Mouse (Mus musculus): ENCODE measurements around the gene 4931409K22Rik.

DNA sequence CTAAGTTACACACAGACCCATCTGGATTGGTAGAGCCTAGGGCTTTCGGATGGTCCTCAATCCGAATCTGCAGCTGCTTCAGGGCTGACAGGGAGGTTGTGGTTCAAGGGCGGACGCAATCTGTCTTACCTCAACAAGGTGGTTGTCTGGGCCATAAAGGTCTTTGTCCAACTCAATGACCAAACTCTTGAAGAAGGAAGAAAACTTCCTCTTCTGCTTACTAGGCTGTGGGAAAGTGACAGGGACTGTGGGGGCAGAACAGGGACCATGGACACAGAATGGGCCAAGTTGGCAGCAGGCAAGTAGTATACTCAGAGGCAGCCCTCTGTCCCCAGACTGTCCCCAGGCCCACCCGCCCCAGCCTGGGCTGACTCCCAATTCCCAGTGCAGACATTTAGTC, 38.7 kb upstream of the 4931409K22Rik start:
- no peak for TF ChIP-seq CTCF (conservative IDR thresholded peaks at IDR 0.05; ENCODE audit: insufficient read depth, insufficient read length, low read depth, low read length)
- no peak for TF ChIP-seq POLR2A (IDR thresholded peaks at IDR 0.05; ENCODE audit: low read depth, low read length)
